Mouse (Mus musculus): ENCODE results near the gene F2r. TPM values are rescaled to one million over a fixed set of nuclear protein-coding genes. Genes with fewer than 3 reads are reported as not detected.

The F2r gene
- polyA plus RNA-seq, 1 experiment from 2014 or later = 78.9 TPM

DNA sequence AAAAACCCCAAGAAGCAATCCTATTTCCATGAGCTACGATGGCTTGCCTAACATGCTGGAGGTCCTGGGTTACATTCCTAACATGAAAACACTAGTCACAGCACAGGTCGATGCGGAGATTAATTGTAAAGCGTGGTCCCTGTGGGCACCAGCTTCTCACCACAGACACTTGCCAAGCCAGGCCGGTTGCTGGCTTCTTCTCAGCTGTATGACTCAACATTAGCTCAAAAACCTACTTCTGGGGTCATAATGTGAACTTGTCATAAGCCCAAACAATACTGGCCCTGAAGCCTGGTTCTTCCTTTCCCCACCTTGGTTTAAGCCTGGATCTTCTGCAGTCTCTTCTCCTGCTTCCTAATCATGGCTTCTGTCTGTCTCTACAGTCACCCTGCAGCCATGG lies 33.4 kb downstream of the F2r start:
- H3K9ac ChIP-seq (replicated peaks) = no peak overlapping the region
- no peak overlapping the region for H3K4me2 ChIP-seq (replicated peaks)
- H3K36me3 ChIP-seq = no peaks in the 10 kb centered on the region
- ATAC-seq (replicated peaks) = no peak
- no peak overlapping the region for H3K27ac ChIP-seq (replicated peaks)
- H3K9me3 ChIP-seq = no peaks in the 10 kb centered on the region
- H3K4me1 ChIP-seq = 0 out of 2 replicates have a peak, but pooled peaks cover 3% of the 10 kb centered on the region
- H3K27me3 ChIP-seq = no peaks in the 10 kb centered on the region
- WGBS = 93% methylated on average over 5 of the region's 5 CpGs
- no peak overlapping the region for H3K4me3 ChIP-seq

DNA sequence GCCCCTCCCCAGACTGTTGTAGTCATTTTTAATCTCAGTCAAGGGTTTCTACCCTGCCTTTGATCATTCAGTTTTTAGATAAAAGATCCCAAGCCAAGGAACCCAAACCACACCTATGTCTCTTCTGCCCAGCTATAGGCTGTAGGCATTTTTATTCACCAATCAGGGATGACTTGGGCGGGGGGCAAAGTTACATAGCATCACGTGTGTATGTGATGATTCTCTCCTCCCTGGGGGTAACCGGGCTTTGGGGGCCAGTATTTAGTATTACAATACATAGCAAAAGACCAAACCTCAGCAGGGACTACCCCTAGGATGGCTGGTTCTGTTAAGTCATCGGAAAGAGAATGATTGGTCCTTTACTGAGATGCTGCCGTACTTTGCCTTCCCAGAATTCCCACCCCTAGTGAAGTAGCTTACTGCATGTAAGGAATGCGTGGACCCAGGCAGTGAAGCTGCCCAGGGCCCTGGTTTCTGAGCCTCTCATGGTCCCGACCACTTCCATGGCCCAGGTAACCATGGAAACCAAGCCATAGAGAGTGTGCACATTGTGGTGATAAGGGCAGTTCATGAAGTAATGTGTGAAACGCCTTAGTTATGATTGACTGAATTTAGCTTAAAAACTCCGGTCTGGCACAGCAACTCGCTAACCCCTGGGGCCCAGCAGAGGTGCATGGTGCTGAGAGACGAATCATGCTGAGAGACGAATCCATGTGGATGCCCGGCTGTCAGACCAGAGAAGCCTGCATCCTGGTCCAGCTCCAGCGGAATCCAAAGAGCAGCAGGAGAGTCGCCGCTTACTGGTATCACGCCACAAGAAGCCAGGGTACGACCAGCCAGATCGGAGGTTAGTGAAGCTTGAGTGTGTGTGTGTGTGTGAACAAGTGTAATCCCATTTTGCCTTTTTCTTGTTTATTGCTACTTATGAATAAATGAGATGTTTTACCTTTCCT lies 34.8 kb downstream of the F2r start:
- ATAC-seq (replicated peaks) = peak; percentile 66
- no peaks in the 10 kb centered on the region for H3K9me3 ChIP-seq
- H3K4me3 ChIP-seq = no peak overlapping the region
- 0 out of 2 replicates have a peak, but pooled peaks cover 3% of the 10 kb centered on the region for H3K4me1 ChIP-seq
- no peak overlapping the region for H3K9ac ChIP-seq (replicated peaks)
- H3K36me3 ChIP-seq = no peaks in the 10 kb centered on the region
- WGBS = 57% methylated on average over 19 of the region's 19 CpGs
- no peak overlapping the region for H3K27ac ChIP-seq (replicated peaks)
- no peaks in the 10 kb centered on the region for H3K27me3 ChIP-seq
- no peak overlapping the region for H3K4me2 ChIP-seq (replicated peaks)

DNA sequence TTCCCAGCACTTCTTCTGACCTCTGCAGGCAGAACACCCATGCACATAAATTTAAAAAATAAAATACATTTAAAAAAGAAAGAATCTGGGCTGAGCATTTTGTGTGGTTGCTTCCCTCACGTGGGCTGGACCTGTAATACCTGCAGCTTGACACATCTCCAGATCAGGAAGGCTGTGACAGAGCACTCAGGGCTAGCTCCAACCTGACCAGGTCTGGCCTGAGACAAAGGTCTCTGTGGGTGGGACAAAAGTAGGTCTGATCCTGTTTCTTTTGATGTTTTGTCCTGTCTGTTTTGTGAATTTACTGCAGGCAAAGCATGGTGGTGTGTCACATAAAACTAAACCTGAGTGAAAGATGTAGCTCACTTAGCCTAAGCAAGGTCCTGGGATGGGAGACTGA lies 36.4 kb downstream of the F2r start:
- H3K4me1 ChIP-seq = 0 out of 2 replicates have a peak, but pooled peaks cover 3% of the 10 kb centered on the region
- 57% methylated on average over 1 of the region's 1 CpGs for WGBS
- H3K36me3 ChIP-seq = no peaks in the 10 kb centered on the region
- ATAC-seq (replicated peaks) = no peak
- no peak overlapping the region for H3K27ac ChIP-seq (replicated peaks)
- no peak overlapping the region for H3K4me3 ChIP-seq
- no peak overlapping the region for H3K4me2 ChIP-seq (replicated peaks)
- no peaks in the 10 kb centered on the region for H3K9me3 ChIP-seq
- H3K27me3 ChIP-seq = no peaks in the 10 kb centered on the region
- no peak overlapping the region for H3K9ac ChIP-seq (replicated peaks)

- no peak overlapping the region for H3K4me2 ChIP-seq (replicated peaks)
- WGBS = 89% methylated on average over 5 of the region's 5 CpGs
- no peaks in the 10 kb centered on the region for H3K9me3 ChIP-seq
- no peak overlapping the region for H3K9ac ChIP-seq (replicated peaks)
- H3K27ac ChIP-seq (replicated peaks) = no peak overlapping the region
- H3K4me3 ChIP-seq = no peak overlapping the region
- H3K36me3 ChIP-seq = no peaks in the 10 kb centered on the region
- no peaks in the 10 kb centered on the region for H3K4me1 ChIP-seq
- H3K27me3 ChIP-seq = no peaks in the 10 kb centered on the region
- ATAC-seq (replicated peaks) = no peak
Measured at GRCm38 (mm10) chr13:95578016-95578697, 40.1 kb downstream of the F2r start.

DNA sequence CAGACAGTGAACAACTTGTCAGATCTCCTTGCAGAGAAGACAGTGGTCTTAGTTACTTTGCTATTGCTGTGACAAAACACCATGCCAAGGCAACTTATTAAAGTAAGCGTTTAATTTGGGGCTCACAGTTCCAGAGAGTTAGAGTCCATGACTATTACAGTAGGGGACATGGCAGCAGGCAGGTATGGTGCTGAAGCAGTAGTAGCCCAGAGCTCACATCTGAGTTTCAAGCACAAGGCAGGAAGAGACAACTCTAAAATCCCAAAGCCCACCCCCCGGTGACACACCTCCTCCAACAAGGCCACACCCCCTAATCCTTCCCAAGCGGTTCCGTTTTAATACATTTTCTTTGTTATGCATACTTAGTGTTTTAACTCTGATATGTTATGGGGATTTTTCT lies 47.4 kb downstream of the F2r start:
- no peaks in the 10 kb centered on the region for H3K4me1 ChIP-seq
- no peaks in the 10 kb centered on the region for H3K27me3 ChIP-seq
- no peak overlapping the region for H3K4me3 ChIP-seq
- no peak overlapping the region for H3K9ac ChIP-seq (replicated peaks)
- no peaks in the 10 kb centered on the region for H3K36me3 ChIP-seq
- H3K9me3 ChIP-seq = no peaks in the 10 kb centered on the region
- no peak overlapping the region for H3K4me2 ChIP-seq (replicated peaks)
- no peak for ATAC-seq (replicated peaks)
- H3K27ac ChIP-seq (replicated peaks) = no peak overlapping the region
- 91% methylated on average over 4 of the region's 4 CpGs for WGBS

DNA sequence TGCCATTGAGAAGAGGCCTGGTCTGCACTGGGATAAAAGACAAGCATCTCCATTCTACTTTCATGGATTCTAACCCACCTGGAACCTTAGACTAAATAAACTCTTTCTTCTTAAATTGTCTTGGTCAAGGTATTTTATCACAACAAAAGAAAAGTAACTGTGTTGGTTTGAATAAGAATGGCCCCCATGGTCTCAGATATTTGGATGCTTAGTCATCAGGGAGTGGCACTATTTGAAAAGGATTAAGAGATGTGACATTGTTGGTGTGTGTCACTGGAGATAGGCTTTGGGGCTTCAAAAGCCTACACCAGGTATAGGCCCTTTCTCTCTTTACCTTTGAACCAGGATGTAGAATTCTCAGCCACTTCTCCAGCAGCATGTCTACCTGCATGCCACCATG lies 49.0 kb downstream of the F2r start:
- no peak for ATAC-seq (replicated peaks)
- no peaks in the 10 kb centered on the region for H3K27me3 ChIP-seq
- H3K4me2 ChIP-seq (replicated peaks) = no peak overlapping the region
- H3K27ac ChIP-seq (replicated peaks) = no peak overlapping the region
- no peak overlapping the region for H3K4me3 ChIP-seq
- H3K9me3 ChIP-seq = no peaks in the 10 kb centered on the region
- no peaks in the 10 kb centered on the region for H3K4me1 ChIP-seq
- no peaks in the 10 kb centered on the region for H3K36me3 ChIP-seq
- no peak overlapping the region for H3K9ac ChIP-seq (replicated peaks)

DNA sequence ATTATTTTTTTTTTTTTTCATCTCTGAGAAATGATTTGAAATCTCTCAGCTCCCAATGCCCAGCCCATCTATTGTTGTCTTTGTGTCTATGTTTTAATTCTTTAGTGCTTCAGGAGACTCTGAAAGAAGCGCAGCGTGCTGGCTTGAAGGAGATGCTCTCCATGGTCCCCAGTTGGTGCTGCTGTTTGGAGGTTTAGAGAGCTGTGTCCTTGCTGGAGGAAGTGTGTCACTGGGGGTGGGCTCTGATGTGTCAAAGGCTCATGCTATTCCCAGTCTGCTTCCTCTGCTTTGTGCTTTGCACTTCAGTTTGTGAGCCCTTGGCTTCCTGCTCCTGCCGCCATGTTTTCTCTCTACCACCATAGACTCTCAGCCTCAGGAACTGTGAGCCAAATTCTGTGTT lies 50.0 kb downstream of the F2r start:
- no peak for ATAC-seq (replicated peaks)
- WGBS = 93% methylated on average over 3 of the region's 3 CpGs
- no peak overlapping the region for H3K4me3 ChIP-seq

GRCm38 (mm10) chr13:95566841-95567551 lies 51.3 kb downstream of the F2r start:
- no peak overlapping the region for H3K4me3 ChIP-seq

More for the DNA sequence above, 50.0 kb downstream of the F2r start:
- Histone ChIP-seq H3K9ac (replicated peaks) (no peak overlapping the region), H3K4me1 (peaks cover 3% of the 10 kb centered on the region; the same call in 1 of the 2 replicates), H3K27me3 (no peaks in the 10 kb centered on the region), H3K36me3 (no peaks in the 10 kb centered on the region), H3K4me2 (replicated peaks) (no peak overlapping the region), H3K9me3 (no peaks in the 10 kb centered on the region), H3K27ac (replicated peaks) (no peak overlapping the region)

GRCm38 (mm10) chr13:95563693-95564092 lies 54.6 kb downstream of the F2r start:
- H3K9me3 ChIP-seq = no peaks in the 10 kb centered on the region
- H3K4me1 ChIP-seq = peaks cover 7% of the 10 kb centered on the region; the same call in 1 of the 2 replicates
- H3K9ac ChIP-seq (replicated peaks) = no peak overlapping the region
- no peaks in the 10 kb centered on the region for H3K27me3 ChIP-seq
- peak; percentile 86 for ATAC-seq (replicated peaks)
- no peak overlapping the region for H3K27ac ChIP-seq (replicated peaks)
- no peak overlapping the region for H3K4me3 ChIP-seq
- 2% methylated on average over 3 of the region's 3 CpGs for WGBS
- H3K4me2 ChIP-seq (replicated peaks) = no peak overlapping the region
- no peaks in the 10 kb centered on the region for H3K36me3 ChIP-seq

More at GRCm38 (mm10) chr13:95566841-95567551, 51.3 kb downstream of the F2r start:
- peaks cover 7% of the 10 kb centered on the region; the same call in 1 of the 2 replicates for H3K4me1 ChIP-seq
- H3K36me3 ChIP-seq = no peaks in the 10 kb centered on the region
- no peaks in the 10 kb centered on the region for H3K9me3 ChIP-seq
- WGBS = 93% methylated on average over 15 of the region's 15 CpGs
- no peak overlapping the region for H3K4me2 ChIP-seq (replicated peaks)
- H3K27me3 ChIP-seq = no peaks in the 10 kb centered on the region
- no peak overlapping the region for H3K9ac ChIP-seq (replicated peaks)
- ATAC-seq (replicated peaks) = no peak
- no peak overlapping the region for H3K27ac ChIP-seq (replicated peaks)

- Histone ChIP-seq H3K36me3 (no peaks in the 10 kb centered on the region), H3K27me3 (no peaks in the 10 kb centered on the region), H3K4me3 (no peak overlapping the region), H3K9me3 (no peaks in the 10 kb centered on the region), H3K9ac (replicated peaks) (no peak overlapping the region), H3K4me2 (replicated peaks) (no peak overlapping the region), H3K27ac (replicated peaks) (no peak overlapping the region), H3K4me1 (peaks cover 7% of the 10 kb centered on the region; the same call in 1 of the 2 replicates)
- ATAC-seq (replicated peaks) = peak; percentile 92
- WGBS = 49% methylated on average over 10 of the region's 10 CpGs
Measured at GRCm38 (mm10) chr13:95563066-95563610, 55.1 kb downstream of the F2r start.

DNA sequence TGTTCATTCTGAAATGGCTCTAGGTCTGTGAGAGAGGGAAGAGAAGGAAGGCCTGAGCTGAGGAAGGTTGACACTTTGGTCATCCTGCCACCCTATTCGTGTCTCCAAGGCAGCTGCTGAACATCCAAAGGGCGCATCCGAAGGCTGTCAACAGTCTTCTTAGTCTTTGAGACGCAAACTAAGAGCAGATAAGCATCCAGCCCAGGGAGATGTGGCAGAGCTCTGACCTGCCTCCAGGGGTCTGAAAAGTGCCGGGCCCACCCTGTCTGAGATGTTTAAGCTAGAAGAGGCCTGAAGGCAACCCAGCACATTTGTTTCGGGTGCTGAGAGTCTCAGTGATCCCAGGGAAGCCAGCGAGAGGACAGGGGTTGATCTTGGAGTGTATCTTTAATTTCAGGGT lies 61.0 kb downstream of the F2r start:
- no peak overlapping the region for H3K4me2 ChIP-seq (replicated peaks)
- H3K27ac ChIP-seq (replicated peaks) = no peak overlapping the region
- WGBS = 88% methylated on average over 7 of the region's 7 CpGs
- H3K27me3 ChIP-seq = no peaks in the 10 kb centered on the region
- H3K9me3 ChIP-seq = no peaks in the 10 kb centered on the region
- no peak overlapping the region for H3K9ac ChIP-seq (replicated peaks)
- H3K4me3 ChIP-seq = no peak overlapping the region
- no peaks in the 10 kb centered on the region for H3K36me3 ChIP-seq
- H3K4me1 ChIP-seq = no peaks in the 10 kb centered on the region
- no peak for ATAC-seq (replicated peaks)
